24 mouse cellular contexts compared by ENCODE assay signal in genomic region chr1:131054251-131054650, GRCm38 (mm10). TPM values are rescaled to one million over a fixed set of nuclear protein-coding genes. Genes with fewer than 3 reads are reported as not detected.
"Had no signal": no experiment of that assay in that cellular context is flagged by ENCODE, and none has a peak within 500 bp of the region (broad histone marks: within the 10 kb centered on the region; RNA-seq: fewer than 3 reads in every experiment).

No protein-coding gene starts in this region.

- H3K4me2 ChIP-seq: lung, embryonic 14.5 days; midbrain, embryonic 13.5 days; neural tube, embryonic 13.5 days; neural tube, embryonic 15.5 days had no signal

- H3K9ac ChIP-seq: lung, embryonic 14.5 days; midbrain, embryonic 13.5 days; neural tube, embryonic 13.5 days; neural tube, embryonic 15.5 days had no signal

- H3K9me3 ChIP-seq: midbrain, embryonic 10.5 days; midbrain, embryonic 13.5 days; neural tube, embryonic 13.5 days; neural tube, embryonic 15.5 days had no signal

- H3K4me3 ChIP-seq: midbrain, embryonic 10.5 days; midbrain, embryonic 13.5 days; myocyte; neural tube, embryonic 13.5 days; neural tube, embryonic 15.5 days had no signal

- DNase-seq: lung, adult 18-20 months; lung, embryonic 14.5 days; lung, postnatal 10 days; lung, postnatal 4 days; retina, postnatal 1 day; right cerebral cortex, adult 18-20 months; right cerebral cortex, postnatal 25 days; right cerebral cortex, postnatal 4 days; spleen, adult 18-20 months; thymus, adult 18-20 months; thymus, postnatal 14 days; thymus, postnatal 36 days had no signal

- H3K27me3 ChIP-seq: midbrain, embryonic 13.5 days; neural tube, embryonic 13.5 days; neural tube, embryonic 15.5 days had no signal

- H3K27ac ChIP-seq: midbrain, embryonic 13.5 days; neural tube, embryonic 15.5 days had no signal

RNA-seq across cellular contexts. Expression of gene Il10, which starts 34.6 kb away (rescaled TPM):
- total RNA-seq: megakaryocyte-erythroid progenitor cell, adult 5-6 weeks had no signal
- polyA plus RNA-seq: liver, embryonic 16.5 days; lung, embryonic 14.5 days; lung, embryonic 16.5 days; midbrain, embryonic 10.5 days; midbrain, embryonic 13.5 days; midbrain, embryonic 16.5 days; myocyte; neural tube, embryonic 11.5 days; neural tube, embryonic 13.5 days; neural tube, embryonic 15.5 days; small intestine, adult 2 months; stomach, embryonic 16.5 days had no signal
